Mouse (Mus musculus): ENCODE data around the gene Sectm1a. TPM values are rescaled to one million over a fixed set of nuclear protein-coding genes. Genes with fewer than 3 reads are reported as not detected.
"Not testable (repeated sequence)": the region's sequence is repeated elsewhere in the genome, so short reads cannot be mapped to it uniquely, and the experiment has no call there.

Sectm1a gene
- polyA plus RNA-seq, 1 experiment from 2014 or later, result not detected

DNA sequence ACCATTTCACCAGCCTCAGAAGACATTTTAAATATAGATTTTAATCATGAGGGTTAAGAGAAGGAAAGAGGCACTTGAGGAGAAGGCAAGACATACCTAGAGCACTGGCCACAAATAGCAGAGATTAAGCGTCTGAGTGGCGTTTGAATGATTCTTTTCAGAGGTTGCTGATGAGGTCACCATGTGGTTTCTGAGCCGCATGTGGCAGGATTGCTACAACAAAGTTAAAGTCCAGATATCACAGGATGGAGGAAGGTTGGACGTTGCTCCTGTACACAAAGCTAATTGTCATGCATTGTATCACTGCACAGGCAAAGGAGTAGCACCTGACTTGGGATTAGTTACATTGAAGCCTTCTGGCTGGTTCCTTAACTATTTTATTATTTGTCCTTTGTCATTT lies 5.3 kb upstream of the Sectm1a start:
- Histone ChIP-seq H3K4me1 (ENCODE audit: control insufficient read depth, insufficient read depth, low read length) (no peaks in the 10 kb centered on the region), H3K9me3 (replicated peaks; ENCODE audit: control insufficient read depth, low read length) (no peaks in the 10 kb centered on the region), H3K36me3 (replicated peaks; ENCODE audit: control insufficient read depth, insufficient read depth, low read depth, low read length) (no peaks in the 10 kb centered on the region), H3K4me3 (ENCODE audit: low read depth, low read length) (no peak overlapping the region), H3K27me3 (ENCODE audit: control insufficient read depth, insufficient read depth, low read length) (no peaks in the 10 kb centered on the region), H3K27ac (replicated peaks; ENCODE audit: low read depth, low read length) (no peak overlapping the region), H3K9ac (replicated peaks; ENCODE audit: low read length) (no peak overlapping the region), H3K4me2 (ENCODE audit: low read depth, low read length) (no peak overlapping the region)
- no peak for DNase-seq (ENCODE audit: low spot score)
- WGBS, result 65% methylated on average over 4 of the region's 4 CpGs
- no peak for ATAC-seq (replicated peaks; ENCODE audit: insufficient number of reproducible peaks, low FRiP score, low TSS enrichment, low read depth)

DNA sequence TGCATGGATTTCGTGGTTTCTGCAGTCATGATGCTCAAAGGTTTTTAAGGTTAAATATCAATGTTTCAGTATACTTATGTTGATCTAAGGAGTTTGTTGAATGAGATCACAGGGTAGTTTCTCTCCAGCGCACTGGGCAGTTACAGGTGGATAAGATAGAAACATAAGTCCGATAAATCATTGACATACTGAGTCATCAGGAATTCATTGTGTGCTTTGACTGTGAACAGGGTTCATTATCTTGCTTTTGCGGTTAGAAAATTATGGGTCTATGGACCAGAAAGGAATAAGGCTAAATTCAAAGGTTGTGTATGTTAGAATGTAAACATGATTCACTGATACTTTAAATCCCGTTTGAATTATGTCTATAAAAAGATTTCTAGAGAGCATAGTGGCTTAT lies 4.2 kb upstream of the Sectm1a start:
- no peak overlapping the region for H3K27ac ChIP-seq (replicated peaks; ENCODE audit: low read depth, low read length)
- ATAC-seq (replicated peaks; ENCODE audit: insufficient number of reproducible peaks, low FRiP score, low TSS enrichment, low read depth) (no peak), DNase-seq (ENCODE audit: low spot score) (no peak)
- 81% methylated on average over 5 of the region's 5 CpGs for WGBS
- H3K9me3 ChIP-seq (replicated peaks; ENCODE audit: control insufficient read depth, low read length), result no peaks in the 10 kb centered on the region
- no peak overlapping the region for H3K4me3 ChIP-seq (ENCODE audit: low read depth, low read length)
- no peak overlapping the region for H3K4me2 ChIP-seq (ENCODE audit: low read depth, low read length)
- no peak overlapping the region for H3K9ac ChIP-seq (replicated peaks; ENCODE audit: low read length)
- H3K36me3 ChIP-seq (replicated peaks; ENCODE audit: control insufficient read depth, insufficient read depth, low read depth, low read length), result no peaks in the 10 kb centered on the region
- H3K4me1 ChIP-seq (ENCODE audit: control insufficient read depth, insufficient read depth, low read length), result no peaks in the 10 kb centered on the region
- no peaks in the 10 kb centered on the region for H3K27me3 ChIP-seq (ENCODE audit: control insufficient read depth, insufficient read depth, low read length)

DNA sequence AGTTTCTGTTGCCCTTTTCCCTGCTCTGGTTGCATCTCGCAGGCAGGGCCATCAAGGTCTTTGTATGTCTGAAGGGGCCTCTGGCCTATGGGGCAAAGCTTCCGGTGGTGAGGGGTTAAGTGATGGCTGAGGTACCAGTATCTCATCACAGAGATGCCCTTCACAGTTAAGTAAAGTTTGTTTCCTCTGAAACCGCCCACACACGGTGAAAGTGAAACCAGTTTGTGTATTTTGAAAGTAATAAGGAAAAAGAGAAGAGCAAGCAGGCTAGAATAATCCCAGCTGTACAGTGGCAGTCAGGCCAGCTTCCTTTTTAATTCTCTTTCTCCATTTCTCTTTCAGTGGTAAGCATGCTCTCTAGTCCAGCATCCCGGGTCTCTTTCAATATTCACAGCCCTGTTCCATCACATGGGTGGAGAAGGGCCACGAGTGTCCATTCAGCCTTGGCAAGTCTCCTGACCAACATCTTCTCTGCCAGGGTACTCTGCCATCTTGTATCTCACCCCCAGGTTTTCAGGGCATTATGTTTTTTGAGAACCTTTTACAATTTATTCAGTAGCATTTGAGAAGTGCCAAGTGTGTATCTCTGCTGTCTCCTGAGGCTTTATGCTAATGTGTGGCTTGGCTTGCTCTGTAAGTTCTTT lies 2.0 kb upstream of the Sectm1a start:
- Histone ChIP-seq H3K36me3 (replicated peaks; ENCODE audit: control insufficient read depth, insufficient read depth, low read depth, low read length) (no peaks in the 10 kb centered on the region), H3K4me1 (ENCODE audit: control insufficient read depth, insufficient read depth, low read length) (no peaks in the 10 kb centered on the region), H3K9ac (replicated peaks; ENCODE audit: low read length) (no peak overlapping the region), H3K9me3 (replicated peaks; ENCODE audit: control insufficient read depth, low read length) (no peaks in the 10 kb centered on the region), H3K4me2 (ENCODE audit: low read depth, low read length) (no peak overlapping the region), H3K27ac (replicated peaks; ENCODE audit: low read depth, low read length) (no peak overlapping the region), H3K27me3 (ENCODE audit: control insufficient read depth, insufficient read depth, low read length) (no peaks in the 10 kb centered on the region), H3K4me3 (ENCODE audit: low read depth, low read length) (no peak overlapping the region)
- DNase-seq (ENCODE audit: low spot score) (no peak), ATAC-seq (replicated peaks; ENCODE audit: insufficient number of reproducible peaks, low FRiP score, low TSS enrichment, low read depth) (no peak)
- 73% methylated on average over 6 of the region's 6 CpGs for WGBS

DNA sequence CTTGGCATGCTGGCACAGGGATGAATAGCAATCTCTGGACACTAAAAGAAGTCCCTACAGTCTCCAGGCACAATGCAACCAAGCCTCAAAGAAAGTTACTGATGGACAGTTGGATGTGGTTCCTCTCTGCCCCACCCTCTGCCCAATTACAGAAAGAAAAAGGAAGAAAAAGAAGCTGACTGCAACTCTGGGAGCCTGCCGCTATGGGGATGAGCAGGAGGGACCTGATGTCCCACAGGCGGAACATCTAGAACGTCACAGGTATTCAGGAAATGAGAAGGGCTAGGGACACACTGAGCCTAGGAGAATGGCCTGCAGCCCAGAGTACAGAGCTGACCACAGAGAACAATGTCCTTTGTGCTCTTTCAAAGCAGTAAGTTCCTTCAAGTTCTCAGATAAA lies 1.2 kb upstream of the Sectm1a start:
- Histone ChIP-seq H3K4me1 (ENCODE audit: control insufficient read depth, insufficient read depth, low read length) (no peaks in the 10 kb centered on the region), H3K36me3 (replicated peaks; ENCODE audit: control insufficient read depth, insufficient read depth, low read depth, low read length) (no peaks in the 10 kb centered on the region), H3K4me2 (ENCODE audit: low read depth, low read length) (no peak overlapping the region), H3K4me3 (ENCODE audit: low read depth, low read length) (no peak overlapping the region), H3K27ac (replicated peaks; ENCODE audit: low read depth, low read length) (no peak overlapping the region), H3K9me3 (replicated peaks; ENCODE audit: control insufficient read depth, low read length) (no peaks in the 10 kb centered on the region), H3K27me3 (ENCODE audit: control insufficient read depth, insufficient read depth, low read length) (no peaks in the 10 kb centered on the region), H3K9ac (replicated peaks; ENCODE audit: low read length) (no peak overlapping the region)
- ATAC-seq (replicated peaks; ENCODE audit: insufficient number of reproducible peaks, low FRiP score, low TSS enrichment, low read depth) (no peak), DNase-seq (ENCODE audit: low spot score) (no peak)
- WGBS, result 84% methylated on average over 3 of the region's 3 CpGs

DNA sequence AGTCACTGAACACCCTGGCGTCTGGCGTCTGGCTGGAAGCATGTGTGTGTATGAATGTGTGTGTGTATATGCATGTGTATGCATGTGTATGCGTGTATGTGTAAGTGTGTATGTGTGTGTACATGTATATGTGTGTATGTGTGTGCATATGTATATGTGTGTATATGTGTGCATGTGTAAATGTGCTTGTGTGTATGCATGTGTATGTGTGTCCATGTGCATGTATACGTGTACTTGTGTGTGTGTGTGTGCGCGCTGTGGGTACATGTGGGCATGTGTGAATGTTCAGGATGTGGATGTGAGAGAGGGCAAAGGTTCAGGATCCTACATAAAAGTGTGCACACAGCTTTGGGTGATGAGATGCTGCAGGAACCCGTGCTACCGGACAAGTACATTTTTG lies 690 bp downstream of the Sectm1a start:
- Histone ChIP-seq H3K9me3 (replicated peaks; ENCODE audit: control insufficient read depth, low read length) (no peaks in the 10 kb centered on the region), H3K4me3 (ENCODE audit: low read depth, low read length) (no peak overlapping the region), H3K36me3 (replicated peaks; ENCODE audit: control insufficient read depth, insufficient read depth, low read depth, low read length) (no peaks in the 10 kb centered on the region), H3K4me1 (ENCODE audit: control insufficient read depth, insufficient read depth, low read length) (no peaks in the 10 kb centered on the region), H3K27me3 (ENCODE audit: control insufficient read depth, insufficient read depth, low read length) (no peaks in the 10 kb centered on the region), H3K4me2 (ENCODE audit: low read depth, low read length) (no peak overlapping the region), H3K9ac (replicated peaks; ENCODE audit: low read length) (no peak overlapping the region), H3K27ac (replicated peaks; ENCODE audit: low read depth, low read length) (no peak overlapping the region)
- WGBS, result 92% methylated on average over 8 of the region's 8 CpGs
- no peak for ATAC-seq (replicated peaks; ENCODE audit: insufficient number of reproducible peaks, low FRiP score, low TSS enrichment, low read depth)
- DNase-seq (ENCODE audit: low spot score), result no peak

DNA sequence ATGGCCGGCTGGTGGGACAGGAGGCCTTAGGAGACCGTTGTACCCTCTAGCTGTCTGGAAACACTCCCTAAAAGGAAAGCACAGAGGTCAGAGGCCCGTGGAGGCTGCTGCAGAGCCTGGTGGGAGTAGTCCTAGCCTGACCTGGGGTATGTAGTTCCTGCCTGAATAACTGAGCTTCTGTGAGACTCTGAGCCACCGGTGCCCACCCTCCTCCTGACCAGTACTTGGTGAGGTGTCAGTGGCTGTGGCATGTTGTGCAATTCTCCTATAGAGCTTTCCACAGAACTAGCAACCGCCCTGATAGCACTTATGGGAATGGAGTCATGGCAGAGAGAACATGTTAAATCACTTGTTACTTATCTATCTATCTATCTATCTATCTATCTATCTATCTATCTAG lies 5.4 kb downstream of the Sectm1a start:
- Histone ChIP-seq H3K4me1 (ENCODE audit: control insufficient read depth, insufficient read depth, low read length) (no peaks in the 10 kb centered on the region), H3K36me3 (replicated peaks; ENCODE audit: control insufficient read depth, insufficient read depth, low read depth, low read length) (no peaks in the 10 kb centered on the region), H3K9ac (replicated peaks; ENCODE audit: low read length) (no peak overlapping the region), H3K9me3 (replicated peaks; ENCODE audit: control insufficient read depth, low read length) (no peaks in the 10 kb centered on the region), H3K27ac (replicated peaks; ENCODE audit: low read depth, low read length) (no peak overlapping the region), H3K4me2 (ENCODE audit: low read depth, low read length) (no peak overlapping the region), H3K4me3 (ENCODE audit: low read depth, low read length) (no peak overlapping the region), H3K27me3 (ENCODE audit: control insufficient read depth, insufficient read depth, low read length) (no peaks in the 10 kb centered on the region)
- no peak for DNase-seq (ENCODE audit: low spot score)
- ATAC-seq (replicated peaks; ENCODE audit: insufficient number of reproducible peaks, low FRiP score, low TSS enrichment, low read depth), result no peak
- 74% methylated on average over 5 of the region's 5 CpGs for WGBS

DNA sequence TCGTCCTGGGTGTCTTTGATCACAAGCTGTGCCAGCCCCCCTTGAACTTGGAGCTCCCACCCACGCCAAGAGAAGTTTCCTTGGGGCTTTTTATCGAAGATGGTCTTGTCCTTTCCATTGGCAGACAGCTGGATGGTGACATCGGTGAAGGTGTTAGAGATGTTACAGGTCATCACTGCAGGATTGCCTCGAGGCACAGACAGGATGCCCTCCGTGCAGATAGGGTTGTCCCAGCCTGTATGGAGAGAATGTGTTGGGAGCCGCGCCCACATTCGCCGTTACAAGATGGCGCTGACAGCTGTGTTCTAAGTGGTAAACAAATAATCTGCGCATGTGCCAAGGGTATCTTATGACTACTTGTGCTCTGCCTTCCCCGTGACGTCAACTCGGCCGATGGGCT lies 11.4 kb downstream of the Sectm1a start:
- WGBS, result 93% methylated on average over 11 of the region's 16 CpGs
- not testable (repeated sequence) for H3K4me3 ChIP-seq (ENCODE audit: low read depth, low read length); H3K4me1 ChIP-seq (ENCODE audit: control insufficient read depth, insufficient read depth, low read length); H3K27me3 ChIP-seq (ENCODE audit: control insufficient read depth, insufficient read depth, low read length); ATAC-seq (replicated peaks; ENCODE audit: insufficient number of reproducible peaks, low FRiP score, low TSS enrichment, low read depth); H3K9me3 ChIP-seq (replicated peaks; ENCODE audit: control insufficient read depth, low read length); H3K9ac ChIP-seq (replicated peaks; ENCODE audit: low read length); H3K27ac ChIP-seq (replicated peaks; ENCODE audit: low read depth, low read length); H3K4me2 ChIP-seq (ENCODE audit: low read depth, low read length); DNase-seq (ENCODE audit: low spot score); H3K36me3 ChIP-seq (replicated peaks; ENCODE audit: control insufficient read depth, insufficient read depth, low read depth, low read length)

DNA sequence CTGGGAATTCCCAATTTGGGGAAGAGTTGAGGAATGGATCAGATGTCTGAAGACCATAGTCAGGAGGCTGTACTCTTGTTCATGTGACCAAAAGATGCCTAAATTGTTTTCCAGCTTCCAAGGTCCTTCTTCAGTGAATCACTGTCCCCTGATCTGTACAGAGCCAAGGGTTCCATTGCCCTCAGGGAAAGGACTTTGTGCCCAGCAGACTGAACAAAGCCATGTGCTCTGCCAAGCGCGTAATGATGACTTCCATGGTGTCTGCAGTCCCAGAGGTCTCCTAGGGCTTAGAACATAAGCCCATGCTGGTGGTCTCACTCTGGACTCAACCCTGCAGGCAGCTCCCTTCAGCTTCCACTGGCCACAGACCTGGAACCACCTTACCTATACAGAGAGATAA lies 13.1 kb downstream of the Sectm1a start:
- Histone ChIP-seq H3K9ac (replicated peaks; ENCODE audit: low read length) (no peak overlapping the region), H3K36me3 (replicated peaks; ENCODE audit: control insufficient read depth, insufficient read depth, low read depth, low read length) (no peaks in the 10 kb centered on the region), H3K4me3 (ENCODE audit: low read depth, low read length) (no peak overlapping the region), H3K9me3 (replicated peaks; ENCODE audit: control insufficient read depth, low read length) (no peaks in the 10 kb centered on the region), H3K4me1 (ENCODE audit: control insufficient read depth, insufficient read depth, low read length) (no peaks in the 10 kb centered on the region), H3K27me3 (ENCODE audit: control insufficient read depth, insufficient read depth, low read length) (no peaks in the 10 kb centered on the region), H3K27ac (replicated peaks; ENCODE audit: low read depth, low read length) (no peak overlapping the region), H3K4me2 (ENCODE audit: low read depth, low read length) (no peak overlapping the region)
- 96% methylated on average over 2 of the region's 2 CpGs for WGBS
- DNase-seq (ENCODE audit: low spot score) (no peak), ATAC-seq (replicated peaks; ENCODE audit: insufficient number of reproducible peaks, low FRiP score, low TSS enrichment, low read depth) (no peak)
